Mouse (Mus musculus) embryonic facial prominence, embryonic 14.5 days (tissue): ENCODE results near the gene Ispd. TPM values are rescaled to one million over a fixed set of nuclear protein-coding genes. Genes with fewer than 3 reads are reported as not detected.

Source experiments
- ATAC-seq: fragments of 200-750 bp; cut with Nextera tagmentation; 2 replicates; pipeline ENCODE4 v1.8.0; 2017; ENCODE audit warnings: low read depth, moderate number of reproducible peaks, moderate TSS enrichment
- DNase-seq: peaks from one replicate; pipeline ENCODE4 v3.0.0-alpha.2; 2015; ENCODE audit warnings: low spot score
- H3K27ac ChIP-seq: fragments of 300-500 bp; sonication (generic); replicated peaks from 2 replicates; pipeline ENCODE4 v1.5.1; 2014; ENCODE audit warnings: low read depth, mild to moderate bottlenecking, low read length, moderate library complexity
- H3K27me3 ChIP-seq: fragments of 300-500 bp; sonication (generic); replicated peaks from 2 replicates; pipeline ENCODE4 v1.6.1; 2014; ENCODE audit warnings: low read length; ENCODE audit not compliant: control insufficient read depth, insufficient read depth
- H3K36me3 ChIP-seq: fragments of 300-500 bp; sonication (generic); 2 replicates; pipeline ENCODE4 v1.6.1; 2014; ENCODE audit warnings: low read length, mixed read lengths; ENCODE audit not compliant: control insufficient read depth, insufficient read depth
- H3K4me1 ChIP-seq: fragments of 300-500 bp; sonication (generic); 2 replicates; pipeline ENCODE4 v1.6.1; 2014; ENCODE audit warnings: antibody characterized with exemption, low read length; ENCODE audit not compliant: control insufficient read depth, insufficient read depth
- H3K4me2 ChIP-seq: fragments of 300-500 bp; sonication (generic); 2 replicates; pipeline ENCODE4 v1.6.1; 2014; ENCODE audit warnings: low read depth, mild to moderate bottlenecking, low read length, moderate library complexity, mixed read lengths
- H3K4me3 ChIP-seq: fragments of 300-500 bp; sonication (generic); 2 replicates; pipeline ENCODE4 v1.5.1; 2014; ENCODE audit warnings: low read depth, mild to moderate bottlenecking, low read length
- H3K9ac ChIP-seq: fragments of 300-500 bp; sonication (generic); 2 replicates; pipeline ENCODE4 v1.6.1; 2014; ENCODE audit warnings: low read depth, mild to moderate bottlenecking, low read length, moderate library complexity, mixed read lengths
- H3K9me3 ChIP-seq: fragments of 300-500 bp; sonication (generic); 2 replicates; pipeline ENCODE4 v1.6.1; 2016; ENCODE audit warnings: low read length; ENCODE audit not compliant: control insufficient read depth
- WGBS: fragments of 180-500 bp; shearing (Covaris S2); extraction: QIAGEN DNeasy Blood & Tissue Kit; methylation state at CpG from one replicate; pipeline ENCODE4 v1.1.7; 2014; 5-methylcytosine and 5-hydroxymethylcytosine counted together
- polyA plus RNA-seq: library from polyadenylated mRNA; unstranded; fragments of >200 nt; fragmentation: Nextera tagmentation; extraction: Ambion mirVana; gene quantifications from 2 replicates; pipeline ENCODE4 v1.2.1, GENCODE M21; 2014

Gene Ispd
- polyA plus RNA-seq, 1 experiment from 2014 or later, result 11.4 TPM

GRCm38 (mm10) chr12:36632427-36632826 is 251.2 kb downstream of the Ispd start:
- no peak overlapping the region for H3K27ac ChIP-seq
- ATAC-seq (no peak), DNase-seq (no peak)
- no peak overlapping the region for H3K9ac ChIP-seq
- no peak overlapping the region for H3K4me3 ChIP-seq
- H3K36me3 ChIP-seq, result no peaks in the 10 kb centered on the region
- no peaks in the 10 kb centered on the region for H3K4me1 ChIP-seq
- H3K4me2 ChIP-seq, result no peak overlapping the region
- H3K9me3 ChIP-seq, result no peaks in the 10 kb centered on the region
- H3K27me3 ChIP-seq, result no peaks in the 10 kb centered on the region
- WGBS, result 78% methylated on average over 1 of the region's 1 CpGs

DNA sequence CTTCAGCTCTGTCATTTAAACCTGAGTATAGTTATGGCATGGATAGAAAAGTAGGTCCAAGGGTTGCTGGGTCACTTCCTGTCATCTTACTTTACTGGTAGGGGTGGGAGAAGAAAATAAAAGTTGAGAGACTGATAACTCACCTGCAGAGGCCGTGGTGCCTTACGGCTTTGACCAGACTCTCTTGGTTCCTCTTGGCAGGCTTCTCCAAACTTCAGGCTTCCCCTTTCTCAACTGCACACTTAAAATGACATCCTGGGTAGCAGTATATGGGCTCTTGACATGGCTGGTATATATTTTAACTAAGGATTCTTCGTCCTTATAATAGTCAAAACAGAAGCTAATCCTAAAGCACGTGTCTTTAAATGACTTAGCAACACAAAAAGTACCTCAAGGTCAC is 266.3 kb downstream of the Ispd start:
- H3K9me3 ChIP-seq, result no peaks in the 10 kb centered on the region
- H3K4me1 ChIP-seq, result no peaks in the 10 kb centered on the region; the same call in 1 of the 2 replicates
- ATAC-seq (no peak), DNase-seq (no peak)
- H3K27ac ChIP-seq, result no peak overlapping the region
- no peak overlapping the region for H3K4me2 ChIP-seq
- no peak overlapping the region for H3K9ac ChIP-seq
- 86% methylated on average over 4 of the region's 4 CpGs for WGBS
- H3K36me3 ChIP-seq, result no peaks in the 10 kb centered on the region
- no peaks in the 10 kb centered on the region for H3K27me3 ChIP-seq
- H3K4me3 ChIP-seq, result no peak overlapping the region

- no peaks in the 10 kb centered on the region for H3K9me3 ChIP-seq
- H3K4me2 ChIP-seq, result no peak overlapping the region
- no peak for ATAC-seq
- H3K27ac ChIP-seq, result no peak overlapping the region
- peaks cover 11% of the 10 kb centered on the region; the same call in 1 of the 2 replicates for H3K4me1 ChIP-seq
- H3K4me3 ChIP-seq, result no peak overlapping the region
- 62% methylated on average over 7 of the region's 7 CpGs for WGBS
- no peak for DNase-seq
- no peaks in the 10 kb centered on the region for H3K36me3 ChIP-seq
- H3K9ac ChIP-seq, result no peak overlapping the region
- H3K27me3 ChIP-seq, result no peaks in the 10 kb centered on the region
Measured at GRCm38 (mm10) chr12:36662496-36662895, 281.2 kb downstream of the Ispd start.

DNA sequence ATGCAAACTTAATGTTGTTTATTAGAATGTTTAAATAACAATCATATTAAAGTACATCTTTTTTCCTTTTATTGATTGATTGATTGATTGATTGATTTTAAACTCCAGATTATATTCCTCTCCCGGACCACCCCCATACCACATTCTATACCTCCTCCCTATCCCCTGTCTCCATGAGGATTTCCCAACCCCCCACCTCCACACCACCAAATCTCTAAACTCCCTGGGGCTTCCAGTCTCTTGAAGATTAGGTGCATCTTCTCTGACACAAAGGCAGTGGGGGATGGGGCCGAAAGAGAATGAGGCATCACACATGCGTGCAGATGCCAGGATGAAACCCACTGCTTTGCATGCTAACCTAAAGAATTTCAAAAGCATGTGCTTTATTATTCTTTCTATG is 283.5 kb downstream of the Ispd start:
- H3K4me2 ChIP-seq, result no peak overlapping the region
- no peaks in the 10 kb centered on the region for H3K27me3 ChIP-seq
- no peak overlapping the region for H3K9ac ChIP-seq
- H3K4me1 ChIP-seq, result peaks cover 12% of the 10 kb centered on the region; the same call in 1 of the 2 replicates
- DNase-seq (no peak), ATAC-seq (no peak)
- no peak overlapping the region for H3K4me3 ChIP-seq
- WGBS, result 45% methylated on average over 3 of the region's 3 CpGs
- no peaks in the 10 kb centered on the region for H3K36me3 ChIP-seq
- no peak overlapping the region for H3K27ac ChIP-seq
- H3K9me3 ChIP-seq, result no peaks in the 10 kb centered on the region

- Histone ChIP-seq H3K4me3 (no peak overlapping the region), H3K4me1 (peaks cover 12% of the 10 kb centered on the region; the same call in 1 of the 2 replicates), H3K9me3 (no peaks in the 10 kb centered on the region), H3K27ac (no peak overlapping the region), H3K27me3 (no peaks in the 10 kb centered on the region), H3K9ac (no peak overlapping the region), H3K4me2 (no peak overlapping the region), H3K36me3 (no peaks in the 10 kb centered on the region)
- peak; percentile 38 for ATAC-seq
- 20% methylated on average over 6 of the region's 6 CpGs for WGBS
- peak; percentile 78 for DNase-seq
Measured at GRCm38 (mm10) chr12:36666771-36667170, 285.5 kb downstream of the Ispd start.

DNA sequence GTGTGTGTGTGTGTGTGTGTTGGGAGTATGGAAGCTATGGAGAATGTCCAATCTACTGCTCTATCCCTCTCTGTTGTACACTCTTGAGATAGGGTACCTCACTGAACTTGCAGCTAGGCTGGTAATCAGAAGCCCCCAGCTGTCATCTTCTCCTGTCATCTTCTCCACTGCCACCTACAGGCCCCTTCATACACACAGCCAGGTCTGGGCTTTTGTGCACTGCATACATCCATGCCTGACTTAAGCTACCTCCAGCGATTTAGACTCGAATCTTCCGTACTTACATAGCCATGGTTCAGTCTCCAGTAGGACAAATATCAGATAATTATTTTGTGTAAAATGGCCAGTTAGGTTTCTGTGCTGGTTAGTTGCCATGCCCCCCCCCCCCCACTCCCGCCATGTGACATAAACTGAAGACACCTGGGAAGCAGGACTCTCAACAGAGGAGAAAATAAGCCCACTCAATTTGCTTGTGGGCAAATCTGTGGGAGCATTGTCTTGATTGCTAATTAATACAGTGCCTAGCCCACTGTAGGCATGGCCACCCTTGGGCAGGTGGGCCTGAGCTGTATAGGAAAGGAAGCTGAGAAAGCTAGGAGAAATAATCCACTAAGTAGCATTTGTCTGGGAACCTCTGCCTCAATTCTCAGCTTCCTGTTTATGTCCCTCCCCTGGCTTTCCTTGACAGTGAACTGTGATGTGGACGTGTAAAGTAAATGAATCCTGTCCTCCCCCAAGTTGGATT is 289.1 kb downstream of the Ispd start:
- Histone ChIP-seq H3K9me3 (no peaks in the 10 kb centered on the region), H3K36me3 (no peaks in the 10 kb centered on the region), H3K4me1 (peaks cover 6% of the 10 kb centered on the region; the same call in 1 of the 2 replicates), H3K27ac (no peak overlapping the region), H3K9ac (no peak overlapping the region), H3K4me3 (no peak overlapping the region), H3K4me2 (no peak overlapping the region), H3K27me3 (no peaks in the 10 kb centered on the region)
- DNase-seq, result no peak
- ATAC-seq, result no peak
- 74% methylated on average over 5 of the region's 5 CpGs for WGBS

- H3K27ac ChIP-seq, result no peak overlapping the region
- H3K4me3 ChIP-seq, result no peak overlapping the region
- no peaks in the 10 kb centered on the region for H3K9me3 ChIP-seq
- DNase-seq (peak; percentile 78), ATAC-seq (peak; percentile 64; the same call in 1 of the 2 replicates)
- H3K4me2 ChIP-seq, result no peak overlapping the region
- no peak overlapping the region for H3K9ac ChIP-seq
- peaks cover 6% of the 10 kb centered on the region; the same call in 1 of the 2 replicates for H3K4me1 ChIP-seq
- no peaks in the 10 kb centered on the region for H3K27me3 ChIP-seq
- 37% methylated on average over 10 of the region's 10 CpGs for WGBS
- no peaks in the 10 kb centered on the region for H3K36me3 ChIP-seq
Measured at GRCm38 (mm10) chr12:36670915-36671579, 289.8 kb downstream of the Ispd start.

- H3K4me3 ChIP-seq, result no peak overlapping the region
Measured at GRCm38 (mm10) chr12:36674481-36674880, 293.2 kb downstream of the Ispd start.

More at GRCm38 (mm10) chr12:36674481-36674880, 293.2 kb downstream of the Ispd start:
- Histone ChIP-seq H3K4me1 (no peaks in the 10 kb centered on the region), H3K27me3 (no peaks in the 10 kb centered on the region), H3K9ac (no peak overlapping the region), H3K9me3 (no peaks in the 10 kb centered on the region), H3K36me3 (no peaks in the 10 kb centered on the region), H3K4me2 (no peak overlapping the region), H3K27ac (no peak overlapping the region)
- ATAC-seq (no peak), DNase-seq (no peak)
- 26% methylated on average over 2 of the region's 2 CpGs for WGBS
